Mouse (Mus musculus): Measurements from ENCODE around the gene Olfr944. TPM values are rescaled to one million over a fixed set of nuclear protein-coding genes. Genes with fewer than 3 reads are reported as not detected.

The Olfr944 gene
- polyA plus RNA-seq (2017; shearing (Covaris generic)) = 0.41 TPM

DNA sequence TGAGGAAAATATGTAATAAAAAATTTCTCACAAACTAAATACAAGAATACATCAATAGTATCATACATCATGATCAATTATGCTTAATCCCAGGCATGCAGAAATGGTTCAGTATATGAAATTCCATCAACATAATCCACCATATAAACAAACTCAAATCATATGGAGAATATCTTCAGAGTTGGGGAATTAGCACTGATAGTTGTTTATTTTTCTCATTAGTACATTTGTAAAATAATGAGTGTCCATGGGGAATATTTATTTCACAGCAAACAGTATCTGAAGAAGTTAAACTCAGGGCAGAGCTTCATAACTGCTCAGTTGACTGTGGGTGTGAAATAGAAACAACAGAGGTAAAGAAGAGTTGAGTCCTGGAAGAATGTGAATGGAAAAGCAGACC lies at the start of gene Olfr944:
TSS of gene Olfr944 (plus strand) at position 301 of the 400 bp plus-strand sequence.

GRCm38 (mm10) chr9:39166004-39166403 lies 35.7 kb upstream of the Olfr944 start, which contains the start of gene Olfr943:
Olfr943 (plus strand) TSS chr9:39166304.

GRCm38 (mm10) chr9:39249894-39250293 lies 48.2 kb downstream of the Olfr944 start, which contains the start of gene Olfr1537:
Olfr1537 (minus strand) TSS chr9:39249994.

Other genes with a start within 250 kb of the Olfr944 start
- gene Olfr933, start 229.6 kb upstream of the Olfr944 start, polyA plus RNA-seq (2017; shearing (Covaris generic)) = 0.11 TPM
- 0.21 TPM for gene Olfr934, start 213.6 kb upstream of the Olfr944 start, polyA plus RNA-seq (2017; shearing (Covaris generic))
- not detected for gene Olfr935, start 202.2 kb upstream of the Olfr944 start, polyA plus RNA-seq (2017; shearing (Covaris generic))
- gene Olfr146, start 178.5 kb upstream of the Olfr944 start, polyA plus RNA-seq (2017; shearing (Covaris generic)) = not detected
- gene Olfr937, start 137.0 kb upstream of the Olfr944 start, polyA plus RNA-seq (2017; shearing (Covaris generic)) = 0.55 TPM
- gene Olfr938, start 123.0 kb upstream of the Olfr944 start, polyA plus RNA-seq (2017; shearing (Covaris generic)) = not detected
- not detected for gene Olfr27, start 73.8 kb upstream of the Olfr944 start, polyA plus RNA-seq (2017; shearing (Covaris generic))
- gene Olfr943, start 35.6 kb upstream of the Olfr944 start, polyA plus RNA-seq (2017; shearing (Covaris generic)) = 0.13 TPM
- not detected for gene Olfr1537, start 48.1 kb downstream of the Olfr944 start, polyA plus RNA-seq (2017; shearing (Covaris generic))
- not detected for gene Olfr945, start 74.9 kb downstream of the Olfr944 start, polyA plus RNA-seq (2017; shearing (Covaris generic))
- 0.24 TPM for gene Olfr948, start 124.1 kb downstream of the Olfr944 start, polyA plus RNA-seq (2017; shearing (Covaris generic))
- not detected for gene Olfr951, start 185.5 kb downstream of the Olfr944 start, polyA plus RNA-seq (2017; shearing (Covaris generic))
- gene Olfr952, start 225.2 kb downstream of the Olfr944 start, polyA plus RNA-seq (2017; shearing (Covaris generic)) = not detected